Mouse (Mus musculus): ENCODE results near the gene Uba7.

GRCm38 (mm10) chr9:107961881-107962280, 13.4 kb upstream of the Uba7 start:
- TF ChIP-seq MAX (IDR thresholded peaks at IDR 0.05): no peak
- no peak for TF ChIP-seq MYOG (IDR thresholded peaks at IDR 0.05; ENCODE audit: control insufficient read depth, extremely low read depth, insufficient read length)
- peak; percentile 38 for TF ChIP-seq CTCF (IDR thresholded peaks at IDR 0.05; ENCODE audit: control insufficient read depth, insufficient read depth, insufficient read length)
- no peak for TF ChIP-seq FOSL1 (IDR thresholded peaks at IDR 0.05; ENCODE audit: insufficient read depth, low read length, poor library complexity, severe bottlenecking)
- TF ChIP-seq USF1 (IDR thresholded peaks at IDR 0.05; ENCODE audit: low read depth): no peak
